In genomic region chr8:105983406-105983805, GRCm38 (mm10) we compare ENCODE assay signal across 23 mouse cellular contexts. TPM values are rescaled to one million over a fixed set of nuclear protein-coding genes. Genes with fewer than 3 reads are reported as not detected.
DNase-seq lines count a peak whose midpoint lies in the region; ATAC-seq and TF ChIP-seq lines count a peak whose summit lies in the region.
"Not testable (repeated sequence)": the region's sequence is repeated elsewhere in the genome, so short reads cannot be mapped to it uniquely, and the experiment has no call there.
"Had no signal": no experiment of that assay in that cellular context is flagged by ENCODE, and none has a peak within 500 bp of the region (broad histone marks: within the 10 kb centered on the region; RNA-seq: fewer than 3 reads in every experiment).

No protein-coding gene starts in this region.

- 35% methylated on average over 5 of the region's 11 CpGs for WGBS in macrophage (ENCODE audit: missing documents)

- TF ChIP-seq EP300 in MEL (IDR thresholded peaks at IDR 0.05; ENCODE audit: low read depth in 1 of 2, low read length in 2 of 2), result not testable (repeated sequence)

- not testable (repeated sequence) for H3K27me3 ChIP-seq in MEL (ENCODE audit: control insufficient read depth in 1 of 2, insufficient read depth in 2 of 2, low read length in 2 of 2)

- peak overlapping the region; percentile 59 for H3K9ac ChIP-seq in MEL (ENCODE audit: control insufficient read depth, low read depth, low read length, poor library complexity, severe bottlenecking)

- TF ChIP-seq CTCF in MEL (IDR thresholded peaks at IDR 0.05 in 2 of 3, conservative IDR thresholded peaks at IDR 0.05 in 1 of 3; ENCODE audit: control insufficient read depth in 1 of 3, insufficient read depth in 1 of 3, low read depth in 2 of 3, low read length in 3 of 3, poor library complexity in 1 of 3, severe bottlenecking in 1 of 3), result not testable (repeated sequence)

- H3K4me1 ChIP-seq in MEL (ENCODE audit: control insufficient read depth in 1 of 2, insufficient read depth in 2 of 2, low read length in 2 of 2), result peaks cover 3 to 10% of the 10 kb centered on the region in 2 experiments; a peak in 3 of 4 replicates

- H3K36me3 ChIP-seq in MEL (ENCODE audit: control insufficient read depth in 1 of 2, insufficient read depth in 2 of 2, low read length in 2 of 2), result not testable (repeated sequence)
- peaks cover 22% of the 10 kb centered on the region for H3K36me3 ChIP-seq in macrophage (ENCODE audit: inconsistent target)

- not testable (repeated sequence) for TF ChIP-seq RAD21 in MEL (IDR thresholded peaks at IDR 0.05; ENCODE audit: low read depth, low read length)

- H3K79me2 ChIP-seq in MEL (ENCODE audit: control insufficient read depth, insufficient read depth, low read length, poor library complexity); macrophage (ENCODE audit: inconsistent target): not testable (repeated sequence)

- peak overlapping the region; percentile 27 for H3K27ac ChIP-seq in MEL (ENCODE audit: control insufficient read depth, low read depth, low read length)
- H3K27ac ChIP-seq in macrophage, result peak overlapping the region; percentile 48

- H3K4me3 ChIP-seq in MEL (ENCODE audit: control insufficient read depth in 1 of 2, insufficient read depth in 1 of 2, low read depth in 2 of 2, low read length in 2 of 2), result peak overlapping the region; percentile 18 to 30
- H3K4me3 ChIP-seq in macrophage (ENCODE audit: inconsistent target), result not testable (repeated sequence)

- H3K9me3 ChIP-seq in MEL (replicated peaks; ENCODE audit: insufficient read depth, low read length), result not testable (repeated sequence)

- 0 out of 4 replicates have a peak, but pooled peaks of 1 of the 2 experiments have one; percentile 30 for TF ChIP-seq POLR2A in MEL (IDR thresholded peaks at IDR 0.05; ENCODE audit: control insufficient read depth in 1 of 2, insufficient read depth in 1 of 2, low read depth in 1 of 2, low read length in 2 of 2, poor library complexity in 1 of 2)

- peak; percentile 98 for ATAC-seq in common myeloid progenitor, adult 5-6 weeks (replicated peaks; ENCODE audit: low read depth, poor library complexity, severe bottlenecking)
- peak; percentile 93 for ATAC-seq in megakaryocyte progenitor cell, adult 5-6 weeks (replicated peaks; ENCODE audit: poor library complexity)
- peak; percentile 61; the same call in 1 of the 2 replicates for ATAC-seq in monocyte, adult 5-6 weeks (replicated peaks; ENCODE audit: insufficient number of reproducible peaks, low FRiP score, low TSS enrichment, poor library complexity, severe bottlenecking)

- DNase-seq in 416B (ENCODE audit: low read depth), result peak; percentile 37
- peak; percentile 78 for DNase-seq in MEL (ENCODE audit: low read depth, low spot score)
- peak; percentile 90 for DNase-seq in heart, adult 11 months

TF ChIP-seq in MEL, 35 proteins besides CTCF, POLR2A, EP300 and RAD21:
- peak; percentile 62 for TF ChIP-seq NRF1 (IDR thresholded peaks at IDR 0.05; ENCODE audit: insufficient read depth, low read depth, low read length, poor library complexity, severe bottlenecking)
TF ChIP-seq in MEL: peak in this region for 1; not testable (repeated sequence) for 34.

RNA-seq across cellular contexts. Expression of gene Dpep3, which starts 4.2 kb away (rescaled TPM):
- total RNA-seq in MEL (2012; rRNA removed), result not detected in 2 replicates
- polyA plus RNA-seq in MEL (2012; ENCODE audit: insufficient read depth in 1 of 2, insufficient read length in 2 of 2, low read depth in 1 of 2, low replicate concordance in 2 of 2, missing spikeins in 1 of 2), result under 1 TPM in 1 of 2 experiments, not detected in 1; 0.11 TPM
- not detected in 2 replicates for total RNA-seq in common myeloid progenitor, adult 5-6 weeks (2017)
- 10 to 100 TPM in 8 of 26 experiments, 1 to 10 TPM in 17, under 1 TPM in 1; 0.77 to 39.0 (median 4.7) TPM for total RNA-seq in macrophage (2018; cell fraction: chromatin; rRNA removed)
- total RNA-seq in macrophage (2018; cell fraction: cytosol; rRNA removed), result under 1 TPM in 24 of 26 experiments, not detected in 2; 0.08 to 0.86 (median 0.19) TPM
- total RNA-seq in macrophage (2018; cell fraction: nucleus; rRNA removed), result 10 to 100 TPM in 10 of 26 experiments, 1 to 10 TPM in 16; 1.2 to 37.0 (median 6.7) TPM
- 0.10 to 0.34 TPM in 2 of 3 replicates, not detected in the other for polyA plus RNA-seq in macrophage (2018)
- total RNA-seq in megakaryocyte progenitor cell, adult 5-6 weeks (2015), result not detected in 2 replicates
- total RNA-seq in megakaryocyte progenitor cell, adult 5-6 weeks (2017), result not detected in 2 replicates
- 0.96 to 1.7 TPM (median 0.97 TPM) in 3 replicates for total RNA-seq in monocyte, adult 5-6 weeks (2017)
- total RNA-seq: adrenal gland, adult 2 months; adrenal gland, postnatal 10 days; adrenal gland, postnatal 25 days; adrenal gland, postnatal 4 days; CH12.LX had no signal
- polyA plus RNA-seq: CD4-positive, CD25-positive, alpha-beta regulatory T cell, adult 4 months; cerebellum, adult 2 months; embryonic facial prominence, embryonic 11.5 days; embryonic facial prominence, embryonic 13.5 days; embryonic facial prominence, embryonic 15.5 days; erythroblast, embryonic 14.5 days; forebrain, embryonic 10.5 days; forebrain, embryonic 12.5 days; forebrain, embryonic 14.5 days; forebrain, embryonic 16.5 days; G1E had no signal

RNA-seq across cellular contexts. Expression of gene Dus2, which starts 7.7 kb away (rescaled TPM):
- total RNA-seq in MEL (2012; rRNA removed), result 8.6 and 9.2 TPM in 2 replicates
- polyA plus RNA-seq in MEL (2012; ENCODE audit: insufficient read depth in 1 of 2, insufficient read length in 2 of 2, low read depth in 1 of 2, low replicate concordance in 2 of 2, missing spikeins in 1 of 2), result 10 to 100 TPM in 1 of 2 experiments, not detected in 1; 11.9 TPM
- total RNA-seq in common myeloid progenitor, adult 5-6 weeks (2017), result 9.7 and 17.6 TPM in 2 replicates
- 10 to 100 TPM; 35.4 to 88.9 (median 46.9) TPM for total RNA-seq in macrophage (2018; cell fraction: chromatin; rRNA removed)
- 10 to 100 TPM in 11 of 26 experiments, 1 to 10 TPM in 15; 6.7 to 12.7 (median 9.4) TPM for total RNA-seq in macrophage (2018; cell fraction: cytosol; rRNA removed)
- 10 to 100 TPM; 21.8 to 40.3 (median 25.2) TPM for total RNA-seq in macrophage (2018; cell fraction: nucleus; rRNA removed)
- 7.6 to 13.0 TPM (median 7.7 TPM) in 3 replicates for polyA plus RNA-seq in macrophage (2018)
- total RNA-seq in megakaryocyte progenitor cell, adult 5-6 weeks (2015), result 7.9 and 12.0 TPM in 2 replicates
- total RNA-seq in megakaryocyte progenitor cell, adult 5-6 weeks (2017), result 10.8 and 20.3 TPM in 2 replicates
- 4.4 to 16.1 TPM (median 14.3 TPM) in 3 replicates for total RNA-seq in monocyte, adult 5-6 weeks (2017)

RNA-seq across cellular contexts. Expression of gene Slc12a4, which starts 17.5 kb away (rescaled TPM):
- 22.2 and 25.6 TPM in 2 replicates for total RNA-seq in MEL (2012; rRNA removed)
- polyA plus RNA-seq in MEL (2012; ENCODE audit: insufficient read depth in 1 of 2, insufficient read length in 2 of 2, low read depth in 1 of 2, low replicate concordance in 2 of 2, missing spikeins in 1 of 2) (10 to 100 TPM in 1 of 2 experiments, not detected in 1; 32.3 TPM), macrophage (2018) (16.1 to 37.5 TPM (median 23.1 TPM) in 3 replicates)
- total RNA-seq in common myeloid progenitor, adult 5-6 weeks (2017), result 1.9 and 8.1 TPM in 2 replicates
- total RNA-seq in macrophage (2018; cell fraction: chromatin; rRNA removed), result 100 to 1,000 TPM in 7 of 26 experiments, 10 to 100 TPM in 19; 36.5 to 518 (median 63.6) TPM
- 10 to 100 TPM; 12.3 to 47.4 (median 24.5) TPM for total RNA-seq in macrophage (2018; cell fraction: cytosol; rRNA removed)
- 100 to 1,000 TPM in 5 of 26 experiments, 10 to 100 TPM in 21; 34.2 to 296 (median 56.7) TPM for total RNA-seq in macrophage (2018; cell fraction: nucleus; rRNA removed)
- 2.0 and 3.5 TPM in 2 replicates for total RNA-seq in megakaryocyte progenitor cell, adult 5-6 weeks (2015)
- total RNA-seq in megakaryocyte progenitor cell, adult 5-6 weeks (2017), result 7.7 and 8.4 TPM in 2 replicates
- total RNA-seq in monocyte, adult 5-6 weeks (2017), result 2.7 to 13.5 TPM (median 8.1 TPM) in 3 replicates

RNA-seq across cellular contexts. Expression of gene Dpep2nb, which starts 22.4 kb away (rescaled TPM):
- not detected in 2 replicates for total RNA-seq in MEL (2012; rRNA removed)
- polyA plus RNA-seq in MEL (2012; ENCODE audit: insufficient read depth in 1 of 2, insufficient read length in 2 of 2, low read depth in 1 of 2, low replicate concordance in 2 of 2, missing spikeins in 1 of 2) (under 1 TPM in 1 of 2 experiments, not detected in 1; 0.14 TPM), macrophage (2018) (not detected in 3 replicates)
- 0.41 TPM in 1 of 2 replicates, not detected in the other for total RNA-seq in common myeloid progenitor, adult 5-6 weeks (2017)
- 1 to 10 TPM in 7 of 26 experiments, under 1 TPM in 4, not detected in 15; 0.80 to 2.4 (median 1.1) TPM for total RNA-seq in macrophage (2018; cell fraction: chromatin; rRNA removed)
- total RNA-seq in macrophage (2018; cell fraction: cytosol; rRNA removed), result under 1 TPM in 13 of 26 experiments, not detected in 13; 0.10 to 0.61 (median 0.18) TPM
- 10 to 100 TPM in 1 of 26 experiments, 1 to 10 TPM in 13, under 1 TPM in 5, not detected in 7; 0.46 to 11.4 (median 2.8) TPM for total RNA-seq in macrophage (2018; cell fraction: nucleus; rRNA removed)
- not detected in 2 replicates for total RNA-seq in megakaryocyte progenitor cell, adult 5-6 weeks (2015)
- total RNA-seq in megakaryocyte progenitor cell, adult 5-6 weeks (2017), result not detected in 2 replicates
- 1.2 to 2.1 TPM (median 1.3 TPM) in 3 replicates for total RNA-seq in monocyte, adult 5-6 weeks (2017)
- total RNA-seq: adrenal gland, adult 2 months; adrenal gland, postnatal 10 days; adrenal gland, postnatal 25 days; adrenal gland, postnatal 4 days; CH12.LX had no signal
- polyA plus RNA-seq: adrenal gland, adult 2 months; CD4-positive, CD25-positive, alpha-beta regulatory T cell, adult 4 months; cerebellum, adult 2 months; embryonic facial prominence, embryonic 11.5 days; embryonic facial prominence, embryonic 13.5 days; embryonic facial prominence, embryonic 15.5 days; erythroblast, embryonic 14.5 days; forebrain, embryonic 10.5 days; forebrain, embryonic 12.5 days; forebrain, embryonic 14.5 days; forebrain, embryonic 16.5 days; G1E had no signal

RNA-seq across cellular contexts. Expression of gene Ddx28, which starts 28.3 kb away (rescaled TPM):
- total RNA-seq in MEL (2012; rRNA removed), result 23.4 and 29.9 TPM in 2 replicates
- polyA plus RNA-seq in MEL (2012; ENCODE audit: insufficient read depth in 1 of 2, insufficient read length in 2 of 2, low read depth in 1 of 2, low replicate concordance in 2 of 2, missing spikeins in 1 of 2) (10 to 100 TPM in 1 of 2 experiments, not detected in 1; 21.8 TPM), macrophage (2018) (10.2 to 19.4 TPM (median 15.9 TPM) in 3 replicates)
- total RNA-seq in common myeloid progenitor, adult 5-6 weeks (2017), result 8.7 and 12.3 TPM in 2 replicates
- 10 to 100 TPM in 2 of 26 experiments, 1 to 10 TPM in 24; 3.6 to 10.7 (median 6.9) TPM for total RNA-seq in macrophage (2018; cell fraction: chromatin; rRNA removed)
- total RNA-seq in macrophage (2018; cell fraction: cytosol; rRNA removed), result 10 to 100 TPM; 14.7 to 22.6 (median 19.5) TPM
- 10 to 100 TPM in 24 of 26 experiments, 1 to 10 TPM in 2; 8.5 to 24.3 (median 16.6) TPM for total RNA-seq in macrophage (2018; cell fraction: nucleus; rRNA removed)
- 8.6 and 12.0 TPM in 2 replicates for total RNA-seq in megakaryocyte progenitor cell, adult 5-6 weeks (2015)
- total RNA-seq in megakaryocyte progenitor cell, adult 5-6 weeks (2017), result 18.2 and 20.8 TPM in 2 replicates
- 25.7 to 34.8 TPM (median 33.9 TPM) in 3 replicates for total RNA-seq in monocyte, adult 5-6 weeks (2017)

Comparison
In these comparisons a context has a peak if more than half of its experiments do, and no peak if none do; other contexts are left out.
1. DNase-seq: peak in every context shown above with its lines; median percentile 90 in heart, adult 11 months; 78 in MEL; 37 in 416B.